Mouse (Mus musculus): ENCODE results near the gene Rims4.

DNA sequence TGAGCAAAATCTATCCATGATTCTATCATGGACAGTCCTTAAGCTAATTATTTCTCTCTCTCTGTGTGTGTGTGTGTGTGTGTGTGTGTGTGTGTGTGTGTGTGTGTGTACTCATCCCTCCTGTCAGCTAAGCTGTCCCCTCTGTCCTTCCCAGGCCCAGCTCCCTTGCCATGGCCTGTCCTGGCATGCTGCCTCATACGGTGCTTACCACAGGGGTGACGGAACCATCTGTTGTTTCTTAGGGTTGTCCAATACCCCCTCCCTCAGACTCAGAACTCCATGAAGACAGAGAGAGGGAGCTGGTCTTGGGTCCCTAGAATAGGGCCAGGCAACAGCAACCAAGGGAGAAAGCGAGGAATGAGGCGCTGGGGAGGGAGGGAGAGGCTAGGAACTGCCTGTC, 14.2 kb downstream of the Rims4 start:
- no peak for TF ChIP-seq CTCF (IDR thresholded peaks at IDR 0.05; ENCODE audit: borderline replicate concordance, insufficient read depth, low read depth, low read length)
- TF ChIP-seq POLR2A (IDR thresholded peaks at IDR 0.05; ENCODE audit: borderline replicate concordance, insufficient read depth, low read length), result no peak

All from cerebellum, adult 2 months (tissue).